Mouse (Mus musculus) macrophage (primary cell): ENCODE data around the gene Inip. TPM values are rescaled to one million over a fixed set of nuclear protein-coding genes. Genes with fewer than 3 reads are reported as not detected.

Experiments
- H3K27ac ChIP-seq: fragments of 350-480 bp; formaldehyde crosslinking; 2 replicates; pipeline ENCODE4 v1.9.0; 2021
- H3K36me3 ChIP-seq: fragments of 350-480 bp; formaldehyde crosslinking; 2 replicates; pipeline ENCODE4 v1.9.0; 2021; ENCODE audit errors: inconsistent target
- H3K4me3 ChIP-seq: fragments of 350-480 bp; formaldehyde crosslinking; 2 replicates; pipeline ENCODE4 v1.9.0; 2021; ENCODE audit errors: inconsistent target
- H3K79me2 ChIP-seq: fragments of 350-480 bp; formaldehyde crosslinking; 2 replicates; pipeline ENCODE4 v1.9.0; 2021; ENCODE audit errors: inconsistent target
- WGBS: methylation state at CpG from one replicate; pipeline ENCODE4 v1.1.7; 2026; ENCODE audit warnings: inconsistent platforms; ENCODE audit not compliant: missing documents; 5-methylcytosine and 5-hydroxymethylcytosine counted together
- polyA plus RNA-seq: library from polyadenylated mRNA; stranded (reverse); fragments of 250-400 nt; gene quantifications from 3 replicates; pipeline ENCODE4 v1.2.4, GENCODE M21; 2018; ENCODE audit warnings: inconsistent platforms

The Inip gene
- polyA plus RNA-seq, 1 experiment from 2014 or later, result 23.3 TPM

DNA sequence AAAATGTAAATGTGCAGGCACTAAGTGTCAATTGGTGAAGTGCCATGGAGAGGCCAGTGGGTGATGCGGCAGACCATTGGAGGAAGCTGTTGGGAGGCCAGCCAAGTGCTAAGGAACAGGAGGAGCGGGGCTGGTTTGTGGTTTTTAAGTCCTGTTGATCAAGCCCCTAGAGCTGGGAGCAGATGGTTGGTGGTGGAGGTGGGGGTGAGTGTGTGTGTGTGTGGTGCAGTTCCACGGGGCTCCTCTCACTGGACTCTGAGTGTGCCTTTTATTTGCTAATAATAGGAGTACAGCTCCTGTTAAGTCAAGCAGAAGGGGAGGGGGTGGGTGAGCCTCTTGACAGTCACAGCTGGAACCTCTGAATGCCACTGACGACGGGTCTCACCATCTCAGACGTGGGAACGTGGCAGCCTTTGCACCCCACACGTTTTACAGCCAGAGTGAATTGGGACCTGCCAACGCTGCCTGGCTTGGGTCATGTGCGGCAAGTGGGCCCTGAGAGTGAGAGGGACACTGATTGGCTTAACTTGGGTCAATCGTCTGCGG, 18.2 kb upstream of the Inip start:
- 33% methylated on average over 12 of the region's 12 CpGs for WGBS
- H3K79me2 ChIP-seq, result peaks cover 98% of the 10 kb centered on the region
- no peak overlapping the region for H3K4me3 ChIP-seq
- peaks cover 9% of the 10 kb centered on the region; the same call in 1 of the 2 replicates for H3K36me3 ChIP-seq
- no peak overlapping the region for H3K27ac ChIP-seq

GRCm38 (mm10) chr4:59819054-59819472, 17.7 kb upstream of the Inip start:
- H3K4me3 ChIP-seq, result no peak overlapping the region
- WGBS, result 10% methylated on average over 7 of the region's 7 CpGs
- peaks cover 98% of the 10 kb centered on the region for H3K79me2 ChIP-seq
- H3K27ac ChIP-seq, result 0 out of 2 replicates have a peak overlapping the region, but pooled peaks have one; percentile 7
- H3K36me3 ChIP-seq, result peaks cover 9% of the 10 kb centered on the region; the same call in 1 of the 2 replicates

GRCm38 (mm10) chr4:59818498-59818897, 17.1 kb upstream of the Inip start:
- H3K79me2 ChIP-seq, result peaks cover 98% of the 10 kb centered on the region
- H3K27ac ChIP-seq, result no peak overlapping the region
- H3K4me3 ChIP-seq, result no peak overlapping the region
- peaks cover 9% of the 10 kb centered on the region; the same call in 1 of the 2 replicates for H3K36me3 ChIP-seq
- 73% methylated on average over 8 of the region's 10 CpGs for WGBS

GRCm38 (mm10) chr4:59817790-59818189, 16.4 kb upstream of the Inip start:
- H3K4me3 ChIP-seq, result no peak overlapping the region
- peaks cover 98% of the 10 kb centered on the region for H3K79me2 ChIP-seq
- H3K36me3 ChIP-seq, result peaks cover 9% of the 10 kb centered on the region; the same call in 1 of the 2 replicates
- no peak overlapping the region for H3K27ac ChIP-seq
- WGBS, result 68% methylated on average over 5 of the region's 5 CpGs

- Histone ChIP-seq H3K79me2 (peaks cover 98% of the 10 kb centered on the region), H3K27ac (0 out of 2 replicates have a peak overlapping the region, but pooled peaks have one; percentile 66), H3K4me3 (no peak overlapping the region), H3K36me3 (peaks cover 9% of the 10 kb centered on the region; the same call in 1 of the 2 replicates)
- 83% methylated on average over 9 of the region's 9 CpGs for WGBS
These were observed 15.1 kb upstream of the Inip start for GRCm38 (mm10) chr4:59816477-59816876.

- Histone ChIP-seq H3K36me3 (peaks cover 9% of the 10 kb centered on the region; the same call in 1 of the 2 replicates), H3K27ac (peak overlapping the region; percentile 66), H3K4me3 (no peak overlapping the region), H3K79me2 (peaks cover 98% of the 10 kb centered on the region)
- 25% methylated on average over 5 of the region's 5 CpGs for WGBS
These were observed 14.6 kb upstream of the Inip start for GRCm38 (mm10) chr4:59816016-59816415.

DNA sequence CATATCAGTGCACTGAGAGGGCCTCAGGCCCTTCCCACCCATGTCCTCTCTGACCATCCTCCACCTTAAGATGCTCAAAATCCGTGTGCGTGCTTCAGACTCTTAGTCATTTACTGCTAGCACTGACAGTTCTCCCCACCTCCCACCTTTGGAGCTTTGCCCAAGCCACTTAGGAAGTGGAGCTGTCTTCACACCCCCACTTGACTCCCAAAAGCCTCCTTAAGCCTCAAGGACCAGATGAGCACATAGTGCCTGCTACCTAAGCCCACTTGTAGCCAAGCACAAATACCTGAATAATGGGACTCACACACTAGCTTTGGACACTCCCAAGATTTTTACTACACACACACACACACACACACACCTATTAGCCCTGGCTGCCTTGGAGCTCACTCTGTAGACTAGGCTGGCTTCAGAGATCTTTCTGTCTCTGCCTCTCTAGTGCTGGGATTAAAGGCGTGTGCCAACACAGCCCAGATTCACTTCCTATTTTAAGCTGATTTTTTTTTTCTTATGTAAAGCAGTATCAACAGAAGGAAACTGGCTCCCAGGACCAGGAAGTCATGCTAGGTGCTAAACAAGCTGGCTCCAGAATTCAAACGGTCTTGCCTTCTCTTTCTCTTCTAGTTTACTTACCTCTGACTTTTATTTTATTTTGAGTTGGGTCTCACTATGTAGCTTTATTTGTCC, 13.9 kb upstream of the Inip start:
- Histone ChIP-seq H3K4me3 (no peak overlapping the region), H3K27ac (peak overlapping the region; percentile 66), H3K36me3 (peaks cover 9% of the 10 kb centered on the region; the same call in 1 of the 2 replicates), H3K79me2 (peaks cover 98% of the 10 kb centered on the region)
- 17% methylated on average over 4 of the region's 4 CpGs for WGBS

DNA sequence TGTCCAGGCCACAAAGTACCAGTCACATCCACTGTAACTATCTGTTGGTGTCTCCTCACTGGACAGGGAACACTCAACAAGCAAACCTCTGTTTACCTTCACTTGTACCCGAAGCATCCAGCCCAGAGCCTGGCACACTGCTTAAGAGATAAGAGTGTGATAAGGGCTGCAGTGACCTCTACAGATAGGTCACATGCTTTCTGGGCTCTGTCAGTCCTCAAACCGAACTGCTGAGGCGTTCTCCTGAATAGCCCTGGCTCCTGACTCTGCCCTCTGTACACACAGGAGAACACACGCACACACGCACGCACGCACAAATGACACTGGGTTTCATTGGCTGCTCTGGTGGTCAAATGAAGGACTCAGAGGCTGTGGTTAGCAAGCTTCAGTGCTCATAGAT, 12.7 kb upstream of the Inip start:
- Histone ChIP-seq H3K79me2 (peaks cover 98% of the 10 kb centered on the region), H3K27ac (peak overlapping the region; percentile 66; the same call in 1 of the 2 replicates)

DNA sequence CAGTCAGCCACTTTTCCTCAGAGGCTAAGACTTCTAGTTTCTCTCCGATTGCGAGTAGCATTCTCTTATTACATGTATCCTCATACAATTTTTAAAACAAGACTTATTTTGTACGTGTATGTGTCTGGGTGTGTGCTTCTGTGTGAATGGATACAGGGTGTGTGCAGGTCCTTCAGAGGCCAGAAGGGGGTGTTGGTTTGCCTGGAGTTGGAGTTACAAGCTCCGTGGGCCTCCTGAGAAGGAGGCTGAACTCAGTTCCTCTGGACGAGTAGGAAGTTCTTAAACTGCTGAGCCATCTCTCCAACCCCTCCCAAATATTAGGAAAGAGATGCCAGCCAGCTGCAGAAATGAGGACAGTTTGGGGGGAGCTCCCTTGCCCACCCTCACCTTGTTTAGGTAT, 7.0 kb upstream of the Inip start:
- peaks cover 72% of the 10 kb centered on the region for H3K79me2 ChIP-seq
- no peaks in the 10 kb centered on the region for H3K36me3 ChIP-seq
- WGBS, result 51% methylated on average over 5 of the region's 5 CpGs
- peak overlapping the region; percentile 60; the same call in 1 of the 2 replicates for H3K4me3 ChIP-seq
- peak overlapping the region; percentile 96 for H3K27ac ChIP-seq

More for the DNA sequence above, 12.7 kb upstream of the Inip start:
- Histone ChIP-seq H3K4me3 (no peak overlapping the region), H3K36me3 (peaks cover 9% of the 10 kb centered on the region; the same call in 1 of the 2 replicates)
- WGBS, result 69% methylated on average over 7 of the region's 7 CpGs

- H3K27ac ChIP-seq, result peak overlapping the region; percentile 96
- no peaks in the 10 kb centered on the region for H3K36me3 ChIP-seq
- H3K79me2 ChIP-seq, result peaks cover 64% of the 10 kb centered on the region
- WGBS, result 6% methylated on average over 2 of the region's 2 CpGs
- peak overlapping the region; percentile 60 for H3K4me3 ChIP-seq
These were observed 6.1 kb upstream of the Inip start for GRCm38 (mm10) chr4:59807521-59807920.

- Histone ChIP-seq H3K36me3 (no peaks in the 10 kb centered on the region), H3K79me2 (peaks cover 57% of the 10 kb centered on the region), H3K27ac (peak overlapping the region; percentile 96), H3K4me3 (peak overlapping the region; percentile 60)
- 1% methylated on average over 7 of the region's 9 CpGs for WGBS
These were observed 5.4 kb upstream of the Inip start for GRCm38 (mm10) chr4:59806879-59807195.

- H3K4me3 ChIP-seq, result peak overlapping the region; percentile 60
- H3K27ac ChIP-seq, result peak overlapping the region; percentile 96
- under 1% methylated on average over 43 of the region's 58 CpGs for WGBS
- H3K79me2 ChIP-seq, result peaks cover 51% of the 10 kb centered on the region
- no peaks in the 10 kb centered on the region for H3K36me3 ChIP-seq
These were observed 4.8 kb upstream of the Inip start for GRCm38 (mm10) chr4:59805968-59806878.

DNA sequence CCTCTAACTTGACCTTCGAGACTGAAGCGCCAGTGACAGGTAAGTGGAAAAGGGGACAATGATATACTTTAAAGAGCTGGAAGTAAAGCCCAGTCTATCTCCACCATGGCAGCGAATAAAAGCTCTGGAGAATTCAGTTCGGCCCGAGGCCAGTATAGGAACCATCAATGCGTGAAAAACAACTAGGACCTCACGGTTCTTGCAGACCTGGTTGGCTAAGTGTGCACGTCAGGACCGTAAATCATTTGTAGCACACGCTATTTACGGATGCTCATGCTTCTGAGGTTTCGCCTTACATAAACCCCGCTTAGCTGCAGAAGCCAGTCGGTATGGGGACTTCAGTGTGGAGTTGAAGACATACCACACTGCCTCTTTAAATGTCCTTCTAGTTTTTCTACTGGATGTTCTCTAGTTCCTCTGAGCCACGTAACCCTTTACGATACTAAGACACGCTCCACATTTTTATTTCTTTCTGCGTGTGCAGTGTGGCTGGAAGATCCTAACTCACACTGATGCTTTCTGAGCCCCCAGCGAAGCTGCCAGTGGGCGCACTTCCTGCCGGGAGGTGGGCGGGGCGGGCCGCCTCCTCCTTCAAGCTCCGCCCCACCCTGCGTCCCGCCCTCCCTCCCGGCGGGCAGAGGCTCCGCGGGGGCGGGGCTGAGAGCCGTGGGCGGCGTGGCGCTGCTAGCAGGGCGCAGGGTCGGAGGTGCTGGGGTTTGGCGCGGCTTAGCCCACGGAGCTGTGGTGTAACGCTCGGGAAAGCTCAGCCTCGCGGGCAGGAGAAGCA, 4.0 kb upstream of the Inip start, which contains the start of gene Snx30:
Snx30 (plus strand) TSS at position 660 of the 787 bp plus-strand sequence.
- H3K79me2 ChIP-seq, result peaks cover 42% of the 10 kb centered on the region
- peak within 1 kb of the TSS; percentile 96 for H3K27ac ChIP-seq
- whole genome bisulfite sequencing, result 5% methylated on average over 32 of the region's 45 CpGs
- peak within 1 kb of the TSS; percentile 60 for H3K4me3 ChIP-seq
- no peaks in the 10 kb centered on the region for H3K36me3 ChIP-seq

- H3K27ac ChIP-seq, result peak overlapping the region; percentile 83
- H3K4me3 ChIP-seq, result peak overlapping the region; percentile 60; the same call in 1 of the 2 replicates
- H3K36me3 ChIP-seq, result no peaks in the 10 kb centered on the region
- H3K79me2 ChIP-seq, result peaks cover 36% of the 10 kb centered on the region
- 11% methylated on average over 1 of the region's 1 CpGs for WGBS
These were observed 3.4 kb upstream of the Inip start for GRCm38 (mm10) chr4:59804754-59805153.
